Mouse (Mus musculus) testis, postnatal 14 days (tissue): ENCODE measurements around the gene Vmo1.

ENCODE experiments used
- DNase-seq: peaks from one replicate; pipeline ENCODE4 v3.0.0; 2021; ENCODE audit warnings: low spot score

Gene Vmo1

GRCm38 (mm10) chr11:70472716-70473115 lies 41.7 kb downstream of the Vmo1 start:
- DNase-seq = no peak

GRCm38 (mm10) chr11:70469764-70470163 lies 44.7 kb downstream of the Vmo1 start:
- no peak for DNase-seq

- no peak for DNase-seq
Observed at GRCm38 (mm10) chr11:70467902-70468619, 46.4 kb downstream of the Vmo1 start.

GRCm38 (mm10) chr11:70465824-70466223 lies 48.6 kb downstream of the Vmo1 start:
- no peak for DNase-seq

- no peak for DNase-seq
Observed at GRCm38 (mm10) chr11:70465211-70465610, 49.2 kb downstream of the Vmo1 start.

- DNase-seq = no peak
Observed at GRCm38 (mm10) chr11:70463970-70464369, 50.4 kb downstream of the Vmo1 start.
